Mouse (Mus musculus): ENCODE measurements around the gene Ip6k1. TPM values are rescaled to one million over a fixed set of nuclear protein-coding genes. Genes with fewer than 3 reads are reported as not detected.
A peak's percentile ranks its signal among the peaks of the same experiment; 100 is the strongest.

The Ip6k1 gene
- polyA plus RNA-seq, 2 experiments: 34.6 to 83.3 TPM

DNA sequence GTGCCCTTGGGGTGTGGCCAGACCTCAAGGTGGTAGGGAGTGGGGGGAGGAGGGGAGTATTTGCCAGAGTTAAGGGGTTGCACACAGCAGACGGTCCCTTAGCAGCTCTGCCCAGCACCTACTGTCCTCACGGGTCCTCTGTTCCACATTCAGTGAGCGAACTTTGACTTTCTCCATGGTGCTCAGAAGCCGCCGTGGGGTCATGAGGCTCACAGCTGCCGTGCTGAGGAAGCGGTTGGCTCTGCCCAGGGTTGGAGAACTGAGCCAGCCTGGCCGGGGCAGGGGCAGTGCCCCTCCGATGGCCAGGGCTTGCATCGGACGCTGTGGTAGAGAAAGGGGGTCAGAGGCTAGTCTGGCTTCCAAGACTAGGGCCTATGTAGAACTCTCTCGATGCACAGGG is 61.1 kb downstream of the Ip6k1 start:
- peaks cover 58% of the 10 kb centered on the region for H3K36me3 ChIP-seq (ENCODE audit: control insufficient read depth, insufficient read depth, low read length)
- H3K9ac ChIP-seq (ENCODE audit: low read depth, low read length, severe bottlenecking): no peak overlapping the region

DNA sequence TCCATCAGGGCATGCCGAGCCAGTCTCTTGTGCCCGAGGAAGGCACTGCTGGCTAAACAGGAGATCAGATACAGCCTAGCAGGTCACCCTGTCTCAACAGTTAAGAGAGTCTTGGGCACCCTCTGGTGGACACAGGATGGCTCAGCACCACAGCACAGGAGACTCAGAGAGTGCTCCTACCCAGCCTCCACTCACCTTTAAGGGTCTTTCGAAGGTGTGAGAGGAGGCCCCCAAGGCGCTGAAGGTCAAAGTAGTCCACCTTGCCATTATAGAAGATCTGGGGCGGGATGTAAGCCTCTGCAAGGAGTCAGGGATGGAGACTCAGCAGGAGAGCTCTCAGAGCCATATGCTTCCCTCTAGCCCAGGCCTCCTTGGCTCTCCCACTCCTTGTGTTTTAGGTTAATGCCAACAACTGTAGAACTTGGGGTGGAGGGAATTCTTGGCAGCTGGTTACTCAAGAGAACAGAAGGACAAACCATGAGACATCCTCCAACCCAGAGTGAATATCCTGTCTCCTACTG is 63.2 kb downstream of the Ip6k1 start:
- Histone ChIP-seq H3K9ac (ENCODE audit: low read depth, low read length, severe bottlenecking) (no peak overlapping the region), H3K9me3 (ENCODE audit: control insufficient read depth, low read length) (no peaks in the 10 kb centered on the region), H3K4me1 (ENCODE audit: control insufficient read depth, insufficient read depth, low read length) (no peaks in the 10 kb centered on the region), H3K36me3 (ENCODE audit: control insufficient read depth, insufficient read depth, low read length) (peaks cover 49% of the 10 kb centered on the region), H3K27me3 (ENCODE audit: control insufficient read depth, insufficient read depth, low read length) (no peaks in the 10 kb centered on the region), H3K27ac (replicated peaks; ENCODE audit: low read depth, low read length) (no peak overlapping the region), H3K4me2 (replicated peaks; ENCODE audit: low read depth, low read length, severe bottlenecking) (no peak overlapping the region), H3K4me3 (replicated peaks; ENCODE audit: low read length) (no peak overlapping the region)
- peak; percentile 40 for DNase-seq (ENCODE audit: low spot score)
- TF ChIP-seq POLR2A (IDR thresholded peaks at IDR 0.05; ENCODE audit: borderline replicate concordance, extremely low read depth, insufficient read depth, insufficient read length): no peak
- ATAC-seq (ENCODE audit: low FRiP score, low read depth): no peak
- WGBS: 52% methylated on average over 5 of the region's 5 CpGs

More for the DNA sequence above, 61.1 kb downstream of the Ip6k1 start:
- Histone ChIP-seq H3K9me3 (ENCODE audit: control insufficient read depth, low read length) (no peaks in the 10 kb centered on the region), H3K27ac (replicated peaks; ENCODE audit: low read depth, low read length) (no peak overlapping the region), H3K4me2 (replicated peaks; ENCODE audit: low read depth, low read length, severe bottlenecking) (no peak overlapping the region), H3K27me3 (ENCODE audit: control insufficient read depth, insufficient read depth, low read length) (no peaks in the 10 kb centered on the region), H3K4me3 (replicated peaks; ENCODE audit: low read length) (no peak overlapping the region), H3K4me1 (ENCODE audit: control insufficient read depth, insufficient read depth, low read length) (no peaks in the 10 kb centered on the region)
- DNase-seq (ENCODE audit: low spot score) (no peak), ATAC-seq (ENCODE audit: low FRiP score, low read depth) (no peak)
- 83% methylated on average over 12 of the region's 12 CpGs for WGBS
- TF ChIP-seq POLR2A (IDR thresholded peaks at IDR 0.05; ENCODE audit: borderline replicate concordance, extremely low read depth, insufficient read depth, insufficient read length): no peak

DNA sequence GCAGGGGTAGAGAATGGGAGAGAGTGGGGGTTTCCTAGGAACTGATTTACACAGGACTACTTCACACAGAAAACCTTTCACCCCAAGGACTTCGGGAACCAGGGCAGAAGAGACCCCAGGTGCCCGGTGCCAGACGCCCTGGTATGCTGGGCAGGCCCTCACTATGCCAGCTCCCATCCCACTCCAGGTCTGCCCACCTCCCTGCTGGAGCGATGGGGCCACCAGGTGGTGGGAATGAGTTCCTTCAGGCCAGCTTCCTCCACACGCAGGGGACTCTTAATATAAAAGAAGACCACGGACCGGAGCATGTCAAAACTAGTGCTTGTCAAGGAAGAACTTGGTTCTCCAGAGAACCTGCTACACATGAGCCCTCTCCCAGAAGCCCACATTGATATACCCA is 64.9 kb downstream of the Ip6k1 start:
- no peak for ATAC-seq (ENCODE audit: low FRiP score, low read depth)
- H3K27me3 ChIP-seq (ENCODE audit: control insufficient read depth, insufficient read depth, low read length): no peaks in the 10 kb centered on the region
- H3K9ac ChIP-seq (ENCODE audit: low read depth, low read length, severe bottlenecking): no peak overlapping the region
- H3K9me3 ChIP-seq (ENCODE audit: control insufficient read depth, low read length): no peaks in the 10 kb centered on the region
- H3K4me2 ChIP-seq (replicated peaks; ENCODE audit: low read depth, low read length, severe bottlenecking): no peak overlapping the region
- H3K27ac ChIP-seq (replicated peaks; ENCODE audit: low read depth, low read length): no peak overlapping the region
- no peaks in the 10 kb centered on the region for H3K4me1 ChIP-seq (ENCODE audit: control insufficient read depth, insufficient read depth, low read length)
- WGBS: 83% methylated on average over 7 of the region's 7 CpGs
- no peak for DNase-seq (ENCODE audit: low spot score)
- no peak overlapping the region for H3K4me3 ChIP-seq (replicated peaks; ENCODE audit: low read length)
- no peak for TF ChIP-seq POLR2A (IDR thresholded peaks at IDR 0.05; ENCODE audit: borderline replicate concordance, extremely low read depth, insufficient read depth, insufficient read length)
- peaks cover 52% of the 10 kb centered on the region for H3K36me3 ChIP-seq (ENCODE audit: control insufficient read depth, insufficient read depth, low read length)

DNA sequence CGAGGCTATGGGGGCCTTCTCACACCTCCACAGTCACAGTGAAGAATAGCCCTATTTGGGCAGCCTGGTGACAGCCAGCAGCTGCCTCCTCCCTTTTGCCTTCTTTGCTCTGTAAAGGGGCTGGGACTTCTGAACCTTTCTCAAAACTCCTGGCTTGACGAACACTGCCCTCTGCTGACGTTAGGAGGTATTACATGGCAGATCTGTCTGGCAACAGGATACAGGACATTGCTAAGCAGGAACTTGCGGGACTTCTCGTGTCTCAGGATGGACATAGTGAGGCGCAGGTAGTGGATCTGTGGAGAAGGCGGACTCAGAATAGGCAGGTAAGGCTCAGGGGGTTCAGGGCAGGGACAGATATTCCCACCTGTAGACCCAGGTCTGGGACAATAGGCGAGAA is 65.6 kb downstream of the Ip6k1 start:
- H3K9me3 ChIP-seq (ENCODE audit: control insufficient read depth, low read length): no peaks in the 10 kb centered on the region
- H3K4me2 ChIP-seq (replicated peaks; ENCODE audit: low read depth, low read length, severe bottlenecking): no peak overlapping the region
- ATAC-seq (ENCODE audit: low FRiP score, low read depth): peak; percentile 50
- 0 out of 2 replicates have a peak, but pooled peaks have one; percentile 21 for TF ChIP-seq POLR2A (IDR thresholded peaks at IDR 0.05; ENCODE audit: borderline replicate concordance, extremely low read depth, insufficient read depth, insufficient read length)
- DNase-seq (ENCODE audit: low spot score): peak; percentile 76
- no peak overlapping the region for H3K9ac ChIP-seq (ENCODE audit: low read depth, low read length, severe bottlenecking)
- H3K36me3 ChIP-seq (ENCODE audit: control insufficient read depth, insufficient read depth, low read length): peaks cover 45% of the 10 kb centered on the region
- H3K27me3 ChIP-seq (ENCODE audit: control insufficient read depth, insufficient read depth, low read length): no peaks in the 10 kb centered on the region
- 19% methylated on average over 8 of the region's 8 CpGs for WGBS
- no peak overlapping the region for H3K27ac ChIP-seq (replicated peaks; ENCODE audit: low read depth, low read length)
- no peak overlapping the region for H3K4me3 ChIP-seq (replicated peaks; ENCODE audit: low read length)
- H3K4me1 ChIP-seq (ENCODE audit: control insufficient read depth, insufficient read depth, low read length): no peaks in the 10 kb centered on the region

DNA sequence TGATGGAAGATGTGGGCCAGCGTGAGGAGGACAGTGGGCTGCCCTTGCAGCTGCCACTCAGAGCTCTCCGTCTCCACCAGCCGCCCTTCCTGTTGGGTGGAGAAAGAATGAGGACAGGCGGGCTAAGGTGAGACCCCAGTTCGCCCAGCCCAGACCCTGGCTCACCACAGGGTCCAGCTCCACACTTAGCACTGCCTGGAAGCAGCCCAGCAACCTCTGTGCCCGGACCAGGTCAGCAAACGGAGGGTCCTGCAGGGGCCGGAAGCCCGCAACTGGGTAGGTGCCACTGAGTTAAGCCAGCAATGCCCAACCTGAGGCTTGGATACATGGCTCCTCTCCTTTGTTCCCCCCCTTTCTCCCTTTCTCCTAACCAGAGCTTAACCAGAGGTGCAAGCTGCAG is 66.7 kb downstream of the Ip6k1 start:
- Histone ChIP-seq H3K4me1 (ENCODE audit: control insufficient read depth, insufficient read depth, low read length) (no peaks in the 10 kb centered on the region), H3K27ac (replicated peaks; ENCODE audit: low read depth, low read length) (no peak overlapping the region), H3K27me3 (ENCODE audit: control insufficient read depth, insufficient read depth, low read length) (no peaks in the 10 kb centered on the region), H3K9me3 (ENCODE audit: control insufficient read depth, low read length) (no peaks in the 10 kb centered on the region), H3K4me3 (replicated peaks; ENCODE audit: low read length) (no peak overlapping the region), H3K9ac (ENCODE audit: low read depth, low read length, severe bottlenecking) (no peak overlapping the region), H3K4me2 (replicated peaks; ENCODE audit: low read depth, low read length, severe bottlenecking) (no peak overlapping the region), H3K36me3 (ENCODE audit: control insufficient read depth, insufficient read depth, low read length) (peaks cover 36% of the 10 kb centered on the region)
- WGBS: 93% methylated on average over 9 of the region's 9 CpGs
- no peak for DNase-seq (ENCODE audit: low spot score)
- no peak for ATAC-seq (ENCODE audit: low FRiP score, low read depth)
- no peak for TF ChIP-seq POLR2A (IDR thresholded peaks at IDR 0.05; ENCODE audit: borderline replicate concordance, extremely low read depth, insufficient read depth, insufficient read length)

DNA sequence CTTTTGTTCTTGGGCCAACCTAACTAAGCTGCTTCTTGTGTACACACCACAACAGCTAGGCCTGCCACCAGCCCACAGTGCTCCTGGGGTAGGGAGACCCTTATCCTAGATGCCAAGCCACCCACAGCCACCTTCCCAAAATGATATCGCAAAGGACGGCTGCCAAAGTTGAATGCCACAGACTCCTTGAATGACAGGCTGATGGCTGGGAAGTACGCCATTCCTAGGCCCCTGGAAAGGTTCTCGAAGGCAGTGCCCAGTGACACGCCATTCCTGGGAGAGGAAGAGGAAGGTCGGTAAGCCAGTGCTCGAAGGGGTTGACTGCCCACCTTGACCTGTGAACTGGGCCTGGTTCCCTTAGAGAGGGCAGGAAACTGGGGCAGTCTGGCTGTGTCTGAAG is 67.2 kb downstream of the Ip6k1 start:
- DNase-seq (ENCODE audit: low spot score): no peak
- no peak overlapping the region for H3K9ac ChIP-seq (ENCODE audit: low read depth, low read length, severe bottlenecking)
- no peak overlapping the region for H3K4me3 ChIP-seq (replicated peaks; ENCODE audit: low read length)
- peaks cover 33% of the 10 kb centered on the region for H3K36me3 ChIP-seq (ENCODE audit: control insufficient read depth, insufficient read depth, low read length)
- H3K27me3 ChIP-seq (ENCODE audit: control insufficient read depth, insufficient read depth, low read length): no peaks in the 10 kb centered on the region
- H3K27ac ChIP-seq (replicated peaks; ENCODE audit: low read depth, low read length): no peak overlapping the region
- no peak for TF ChIP-seq POLR2A (IDR thresholded peaks at IDR 0.05; ENCODE audit: borderline replicate concordance, extremely low read depth, insufficient read depth, insufficient read length)
- ATAC-seq (ENCODE audit: low FRiP score, low read depth): no peak
- 91% methylated on average over 7 of the region's 7 CpGs for WGBS
- no peaks in the 10 kb centered on the region for H3K4me1 ChIP-seq (ENCODE audit: control insufficient read depth, insufficient read depth, low read length)
- no peak overlapping the region for H3K4me2 ChIP-seq (replicated peaks; ENCODE audit: low read depth, low read length, severe bottlenecking)
- H3K9me3 ChIP-seq (ENCODE audit: control insufficient read depth, low read length): no peaks in the 10 kb centered on the region
